Mouse (Mus musculus) intestine, embryonic 16.5 days (tissue): Measurements from ENCODE around the gene Exoc8. TPM values are rescaled to one million over a fixed set of nuclear protein-coding genes. Genes with fewer than 3 reads are reported as not detected.

Experiments
- ATAC-seq: fragments of 200-750 bp; cut with Nextera tagmentation; 2 replicates; pipeline ENCODE4 v1.8.0; 2017; ENCODE audit warnings: moderate TSS enrichment, moderate library complexity
- H3K27ac ChIP-seq: fragments of 300-500 bp; sonication (generic); 2 replicates; pipeline ENCODE4 v1.5.1; 2014; ENCODE audit warnings: mild to moderate bottlenecking, low read length
- H3K27me3 ChIP-seq: fragments of 300-500 bp; sonication (generic); replicated peaks from 2 replicates; pipeline ENCODE4 v1.6.1; 2014; ENCODE audit warnings: low read length, control low read depth, mixed read lengths; ENCODE audit not compliant: control insufficient read depth, insufficient read depth
- H3K36me3 ChIP-seq: fragments of 300-500 bp; sonication (generic); 2 replicates; pipeline ENCODE4 v1.6.1; 2014; ENCODE audit warnings: low read length, control low read depth; ENCODE audit not compliant: control insufficient read depth, insufficient read depth
- H3K4me1 ChIP-seq: fragments of 300-500 bp; sonication (generic); 2 replicates; pipeline ENCODE4 v1.6.1; 2014; ENCODE audit warnings: low read length, control low read depth, mixed read lengths; ENCODE audit not compliant: control insufficient read depth, insufficient read depth
- H3K4me2 ChIP-seq: fragments of 300-500 bp; sonication (generic); 2 replicates; pipeline ENCODE4 v1.6.1; 2014; ENCODE audit warnings: low read depth, low read length, control low read depth
- H3K4me3 ChIP-seq: fragments of 300-500 bp; sonication (generic); 2 replicates; pipeline ENCODE4 v1.5.1; 2014; ENCODE audit warnings: mild to moderate bottlenecking, low read length
- H3K9ac ChIP-seq: fragments of 300-500 bp; sonication (generic); 2 replicates; pipeline ENCODE4 v1.6.1; 2014; ENCODE audit warnings: low read depth, low read length
- H3K9me3 ChIP-seq: fragments of 300-500 bp; sonication (generic); 2 replicates; pipeline ENCODE4 v1.6.1; 2016; ENCODE audit warnings: low read length, control low read depth; ENCODE audit not compliant: control insufficient read depth
- WGBS: fragments of 180-500 bp; shearing (Covaris S2); extraction: QIAGEN DNeasy Blood & Tissue Kit; methylation state at CpG from one replicate; pipeline ENCODE4 v1.1.7; 2014; 5-methylcytosine and 5-hydroxymethylcytosine counted together
- polyA plus RNA-seq: library from polyadenylated mRNA; unstranded; fragments of >200 nt; fragmentation: Nextera tagmentation; extraction: Ambion mirVana; gene quantifications from 2 replicates; pipeline ENCODE4 v1.2.1, GENCODE M21; 2015

The Exoc8 gene
- polyA plus RNA-seq, 1 experiment from 2014 or later = 3.2 TPM

GRCm38 (mm10) chr8:124863729-124864128 lies 33.8 kb downstream of the Exoc8 start:
- 9% methylated on average over 8 of the region's 8 CpGs for WGBS

GRCm38 (mm10) chr8:124863163-124863677 lies 34.3 kb downstream of the Exoc8 start:
- Histone ChIP-seq H3K4me3 (peak overlapping the region; percentile 79), H3K27me3 (no peaks in the 10 kb centered on the region), H3K4me1 (peaks cover 16% of the 10 kb centered on the region; the same call in 1 of the 2 replicates), H3K9ac (peak overlapping the region; percentile 94), H3K9me3 (no peaks in the 10 kb centered on the region), H3K4me2 (peak overlapping the region; percentile 77), H3K27ac (peak overlapping the region; percentile 89), H3K36me3 (peaks cover 15% of the 10 kb centered on the region)
- no peak; the same call in 1 of the 2 replicates for ATAC-seq
- WGBS = under 1% methylated on average over 33 of the region's 33 CpGs

More at GRCm38 (mm10) chr8:124863729-124864128, 33.8 kb downstream of the Exoc8 start:
- Histone ChIP-seq H3K9ac (peak overlapping the region; percentile 94), H3K4me1 (peaks cover 16% of the 10 kb centered on the region; the same call in 1 of the 2 replicates), H3K27me3 (no peaks in the 10 kb centered on the region), H3K4me2 (peak overlapping the region; percentile 77), H3K36me3 (peaks cover 11% of the 10 kb centered on the region), H3K4me3 (peak overlapping the region; percentile 79), H3K27ac (peak overlapping the region; percentile 89; the same call in 1 of the 2 replicates), H3K9me3 (no peaks in the 10 kb centered on the region)
- ATAC-seq = no peak

GRCm38 (mm10) chr8:124862321-124863162 lies 35.0 kb downstream of the Exoc8 start, which contains the start of the genes Gnpat and 2810004N23Rik:
Gnpat (plus strand) TSS chr8:124863033.
2810004N23Rik (minus strand) TSS chr8:124863120.
- Histone ChIP-seq H3K27me3 (no peaks in the 10 kb centered on the region), H3K36me3 (peaks cover 21% of the 10 kb centered on the region), H3K4me3 (peak within 1 kb of the TSS; percentile 79), H3K9me3 (no peaks in the 10 kb centered on the region; the same call in 1 of the 2 replicates), H3K4me2 (peak within 1 kb of the TSS; percentile 77), H3K9ac (peak within 1 kb of the TSS; percentile 94), H3K27ac (peak within 1 kb of the TSS; percentile 89), H3K4me1 (peaks cover 16% of the 10 kb centered on the region; the same call in 1 of the 2 replicates)
- peak; percentile 98 for ATAC-seq
- WGBS = under 1% methylated on average over 55 of the region's 55 CpGs

GRCm38 (mm10) chr8:124860188-124860587 lies 37.3 kb downstream of the Exoc8 start:
- Histone ChIP-seq H3K4me1 (peaks cover 13% of the 10 kb centered on the region; the same call in 1 of the 2 replicates), H3K36me3 (peaks cover 39% of the 10 kb centered on the region), H3K9ac (no peak overlapping the region), H3K27me3 (no peaks in the 10 kb centered on the region), H3K27ac (no peak overlapping the region), H3K4me2 (no peak overlapping the region), H3K9me3 (peaks cover 11% of the 10 kb centered on the region), H3K4me3 (no peak overlapping the region)
- WGBS = 95% methylated on average over 3 of the region's 3 CpGs
- no peak for ATAC-seq

- peaks cover 10% of the 10 kb centered on the region; the same call in 1 of the 2 replicates for H3K4me1 ChIP-seq
- H3K27me3 ChIP-seq = no peaks in the 10 kb centered on the region
- H3K4me2 ChIP-seq = no peak overlapping the region
- no peak overlapping the region for H3K9ac ChIP-seq
- no peak for ATAC-seq
- H3K9me3 ChIP-seq = peaks cover 18% of the 10 kb centered on the region
- peaks cover 46% of the 10 kb centered on the region for H3K36me3 ChIP-seq
- no peak overlapping the region for H3K27ac ChIP-seq
- H3K4me3 ChIP-seq = no peak overlapping the region
Observed at GRCm38 (mm10) chr8:124859466-124859865, 38.0 kb downstream of the Exoc8 start.

- Histone ChIP-seq H3K9ac (no peak overlapping the region), H3K4me1 (no peaks in the 10 kb centered on the region), H3K27me3 (no peaks in the 10 kb centered on the region), H3K27ac (no peak overlapping the region), H3K4me2 (no peak overlapping the region), H3K9me3 (peaks cover 24% of the 10 kb centered on the region), H3K36me3 (peaks cover 45% of the 10 kb centered on the region), H3K4me3 (no peak overlapping the region)
- WGBS = 90% methylated on average over 1 of the region's 1 CpGs
- ATAC-seq = no peak
Observed at GRCm38 (mm10) chr8:124853511-124853910, 44.0 kb downstream of the Exoc8 start.

GRCm38 (mm10) chr8:124845573-124845972 lies 51.9 kb downstream of the Exoc8 start:
- H3K9me3 ChIP-seq = no peaks in the 10 kb centered on the region
- no peak for ATAC-seq
- no peaks in the 10 kb centered on the region for H3K4me1 ChIP-seq
- WGBS = 82% methylated on average over 5 of the region's 5 CpGs
- H3K4me3 ChIP-seq = no peak overlapping the region
- H3K4me2 ChIP-seq = no peak overlapping the region
- H3K36me3 ChIP-seq = 0 out of 2 replicates have a peak, but pooled peaks cover 7% of the 10 kb centered on the region
- no peak overlapping the region for H3K9ac ChIP-seq
- no peaks in the 10 kb centered on the region for H3K27me3 ChIP-seq
- no peak overlapping the region for H3K27ac ChIP-seq

- H3K4me3 ChIP-seq = no peak overlapping the region
Observed at GRCm38 (mm10) chr8:124845131-124845530, 52.4 kb downstream of the Exoc8 start.

More at GRCm38 (mm10) chr8:124845131-124845530, 52.4 kb downstream of the Exoc8 start:
- Histone ChIP-seq H3K9me3 (no peaks in the 10 kb centered on the region), H3K4me1 (no peaks in the 10 kb centered on the region), H3K36me3 (peaks cover 11% of the 10 kb centered on the region), H3K4me2 (no peak overlapping the region), H3K27me3 (no peaks in the 10 kb centered on the region), H3K27ac (no peak overlapping the region), H3K9ac (no peak overlapping the region)
- WGBS = 71% methylated on average over 3 of the region's 3 CpGs
- ATAC-seq = no peak
